Mouse (Mus musculus): ENCODE measurements around the gene Fam166a. TPM values are rescaled to one million over a fixed set of nuclear protein-coding genes. Genes with fewer than 3 reads are reported as not detected.
A peak's percentile ranks its signal among the peaks of the same experiment; 100 is the strongest.

The Fam166a gene
- polyA plus RNA-seq, 1 experiment from 2014 or later, result not detected

DNA sequence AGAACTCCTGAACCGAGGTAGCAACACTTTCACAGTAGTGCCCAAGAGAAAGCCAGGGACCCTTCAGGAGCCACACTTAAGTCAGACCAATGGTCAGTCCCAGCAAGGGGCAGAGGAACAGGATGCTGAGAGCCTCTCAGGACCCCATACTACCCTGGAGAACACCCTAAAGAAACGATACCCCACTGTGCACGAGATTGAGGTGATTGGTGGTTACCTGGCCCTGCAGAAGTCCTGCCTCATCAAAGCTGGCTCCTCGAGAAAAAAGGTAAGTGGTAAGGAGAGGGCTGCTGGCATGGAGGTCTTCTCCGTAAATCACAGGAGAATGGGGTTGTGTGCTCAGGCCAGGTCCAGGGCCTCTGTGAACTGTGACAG lies 45.7 kb downstream of the Fam166a start:
- Histone ChIP-seq H3K27me3 (ENCODE audit: control insufficient read depth, insufficient read depth, low read length) (no peaks in the 10 kb centered on the region), H3K27ac (replicated peaks) (peak overlapping the region; percentile 92), H3K36me3 (ENCODE audit: control insufficient read depth, insufficient read depth, low read length) (no peaks in the 10 kb centered on the region; the same call in 1 of the 2 replicates), H3K4me1 (replicated peaks; ENCODE audit: control insufficient read depth, insufficient read depth) (peaks cover 6% of the 10 kb centered on the region), H3K4me3 (ENCODE audit: low read depth, low read length) (peak overlapping the region; percentile 84), H3K9ac (ENCODE audit: low read length) (peak overlapping the region; percentile 83), H3K4me2 (replicated peaks; ENCODE audit: low read depth) (peak overlapping the region; percentile 98), H3K9me3 (ENCODE audit: control insufficient read depth, low read length) (no peaks in the 10 kb centered on the region)
- no peak for DNase-seq (ENCODE audit: low spot score)
- WGBS, result 61% methylated on average over 5 of the region's 5 CpGs
- no peak for ATAC-seq (ENCODE audit: low FRiP score, low TSS enrichment)
- TF ChIP-seq CTCF (IDR thresholded peaks at IDR 0.05; ENCODE audit: low read depth) (no peak), EP300 (optimal IDR thresholded peaks at IDR 0.05) (no peak)

DNA sequence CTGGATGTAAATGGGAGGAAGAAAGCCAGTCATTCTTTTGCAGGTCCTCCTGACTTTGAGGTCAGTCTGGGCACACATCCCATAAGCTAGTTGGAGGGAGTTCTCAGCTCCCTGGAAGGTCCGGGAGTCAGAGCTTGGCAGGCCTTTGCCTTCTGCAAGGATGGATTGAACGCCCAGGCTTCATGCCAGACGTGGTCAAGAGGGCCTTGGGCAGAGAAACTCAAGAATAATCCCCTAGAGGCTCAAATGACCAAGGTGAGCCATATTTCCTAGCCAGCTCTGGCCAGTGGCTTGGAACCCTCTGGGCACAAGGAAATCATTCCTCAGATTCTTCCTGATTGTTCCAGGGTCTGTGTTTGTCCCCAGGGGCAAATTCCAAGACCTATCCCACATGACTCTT lies 46.3 kb downstream of the Fam166a start:
- ATAC-seq (ENCODE audit: low FRiP score, low TSS enrichment), result no peak
- WGBS, result 51% methylated on average over 3 of the region's 3 CpGs
- Histone ChIP-seq H3K4me3 (ENCODE audit: low read depth, low read length) (peak overlapping the region; percentile 84), H3K9me3 (ENCODE audit: control insufficient read depth, low read length) (no peaks in the 10 kb centered on the region), H3K4me1 (replicated peaks; ENCODE audit: control insufficient read depth, insufficient read depth) (peaks cover 6% of the 10 kb centered on the region), H3K4me2 (replicated peaks; ENCODE audit: low read depth) (peak overlapping the region; percentile 98), H3K27me3 (ENCODE audit: control insufficient read depth, insufficient read depth, low read length) (no peaks in the 10 kb centered on the region), H3K9ac (ENCODE audit: low read length) (peak overlapping the region; percentile 83; the same call in 1 of the 2 replicates), H3K27ac (replicated peaks) (peak overlapping the region; percentile 92), H3K36me3 (ENCODE audit: control insufficient read depth, insufficient read depth, low read length) (no peaks in the 10 kb centered on the region; the same call in 1 of the 2 replicates)
- TF ChIP-seq EP300 (optimal IDR thresholded peaks at IDR 0.05) (no peak), CTCF (IDR thresholded peaks at IDR 0.05; ENCODE audit: low read depth) (no peak)
- peak; percentile 37 for DNase-seq (ENCODE audit: low spot score)

DNA sequence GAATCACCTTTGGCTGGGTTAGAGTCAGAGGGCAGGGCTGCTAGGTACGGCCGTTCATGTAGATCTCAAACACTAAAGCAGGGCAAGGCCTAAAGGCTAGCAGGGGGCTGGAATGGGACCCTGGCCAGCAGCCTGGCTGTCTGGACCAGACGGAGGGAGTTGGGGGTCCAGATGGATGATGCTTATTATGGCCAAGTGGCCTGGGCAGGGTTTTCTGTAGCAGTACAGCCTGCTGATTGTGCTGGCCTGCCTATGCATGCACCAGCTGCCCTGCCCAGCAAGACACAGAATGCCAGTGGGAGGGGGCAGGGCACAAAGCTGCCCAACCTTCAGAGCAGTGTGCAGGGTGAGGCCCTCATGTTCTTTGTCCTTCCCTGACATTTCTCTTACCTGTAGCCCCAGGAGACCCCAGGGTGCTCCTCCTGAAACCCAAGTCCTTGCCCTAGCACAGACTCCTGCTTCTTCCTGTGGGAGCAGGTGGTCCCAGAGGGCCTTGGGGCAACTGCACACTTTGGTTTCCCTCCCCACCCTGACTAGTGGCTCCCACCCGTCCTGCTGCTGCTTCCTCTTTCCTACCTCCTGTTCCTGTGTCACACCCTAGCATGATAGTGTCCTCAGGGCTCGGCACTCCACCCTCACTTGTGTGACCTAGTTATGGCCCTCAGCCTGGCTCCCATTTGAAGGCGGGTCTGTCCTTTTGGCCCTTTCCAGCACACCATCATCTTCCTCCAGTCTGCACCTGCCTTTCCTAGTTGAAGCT lies 47.5 kb downstream of the Fam166a start:
- DNase-seq (ENCODE audit: low spot score) (peak; percentile 81), ATAC-seq (ENCODE audit: low FRiP score, low TSS enrichment) (peak; percentile 58)
- 45% methylated on average over 6 of the region's 6 CpGs for WGBS
- Histone ChIP-seq H3K4me2 (replicated peaks; ENCODE audit: low read depth) (peak overlapping the region; percentile 98), H3K4me3 (ENCODE audit: low read depth, low read length) (peak overlapping the region; percentile 23), H3K27me3 (ENCODE audit: control insufficient read depth, insufficient read depth, low read length) (no peaks in the 10 kb centered on the region), H3K9ac (ENCODE audit: low read length) (peak overlapping the region; percentile 83), H3K27ac (replicated peaks) (peak overlapping the region; percentile 92), H3K9me3 (ENCODE audit: control insufficient read depth, low read length) (no peaks in the 10 kb centered on the region), H3K4me1 (replicated peaks; ENCODE audit: control insufficient read depth, insufficient read depth) (peaks cover 6% of the 10 kb centered on the region), H3K36me3 (ENCODE audit: control insufficient read depth, insufficient read depth, low read length) (no peaks in the 10 kb centered on the region; the same call in 1 of the 2 replicates)
- TF ChIP-seq EP300 (optimal IDR thresholded peaks at IDR 0.05) (no peak), CTCF (IDR thresholded peaks at IDR 0.05; ENCODE audit: low read depth) (no peak)

DNA sequence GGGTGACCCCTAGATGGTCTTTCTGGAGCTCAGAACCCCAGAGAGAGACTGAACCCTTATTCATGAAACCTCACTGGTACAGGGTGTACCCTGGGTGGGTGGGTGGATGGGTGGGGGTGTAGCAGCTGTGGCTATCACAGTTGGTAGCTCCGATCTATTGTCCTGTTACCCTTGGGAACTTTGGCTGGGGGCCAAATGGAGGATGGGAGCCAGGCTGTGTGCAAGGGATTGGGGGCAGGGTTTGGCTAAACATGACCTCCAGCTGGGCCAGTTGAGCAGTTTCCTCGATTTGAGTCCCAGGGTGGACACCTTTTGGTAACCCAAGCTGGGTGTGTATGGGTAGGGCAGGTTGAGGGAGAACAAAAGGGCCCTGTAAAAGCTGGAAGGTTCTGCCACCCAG lies 48.2 kb downstream of the Fam166a start:
- peak; percentile 25 for ATAC-seq (ENCODE audit: low FRiP score, low TSS enrichment)

DNA sequence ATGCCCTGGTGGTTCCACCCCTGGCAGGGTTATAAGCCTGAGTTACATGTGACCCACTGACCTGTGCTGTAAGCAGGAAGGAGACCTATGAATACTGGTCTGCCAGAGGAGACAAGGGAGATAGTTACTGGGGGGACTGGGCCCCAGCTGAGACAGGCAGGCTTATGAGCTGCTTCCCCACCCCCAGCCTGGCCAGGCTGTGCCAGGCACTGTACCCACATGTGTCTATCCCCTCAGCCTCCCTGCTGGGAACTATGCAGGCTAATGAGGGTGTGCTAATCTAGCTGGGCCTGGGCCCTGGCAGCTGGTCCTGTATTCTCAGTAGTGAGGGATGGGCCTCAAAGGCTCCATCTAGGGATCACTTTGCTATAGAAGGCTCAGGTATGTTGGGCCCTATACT lies 48.7 kb downstream of the Fam166a start:
- DNase-seq (ENCODE audit: low spot score), result no peak
- H3K4me3 ChIP-seq (ENCODE audit: low read depth, low read length), result peak overlapping the region; percentile 23; the same call in 1 of the 2 replicates
- H3K27me3 ChIP-seq (ENCODE audit: control insufficient read depth, insufficient read depth, low read length), result no peaks in the 10 kb centered on the region
- peak overlapping the region; percentile 92 for H3K27ac ChIP-seq (replicated peaks)
- H3K9ac ChIP-seq (ENCODE audit: low read length), result peak overlapping the region; percentile 13; the same call in 1 of the 2 replicates
- ATAC-seq (ENCODE audit: low FRiP score, low TSS enrichment), result no peak
- TF ChIP-seq EP300 (optimal IDR thresholded peaks at IDR 0.05), result no peak
- no peak for TF ChIP-seq CTCF (IDR thresholded peaks at IDR 0.05; ENCODE audit: low read depth)
- H3K4me2 ChIP-seq (replicated peaks; ENCODE audit: low read depth), result peak overlapping the region; percentile 98
- H3K9me3 ChIP-seq (ENCODE audit: control insufficient read depth, low read length), result no peaks in the 10 kb centered on the region
- H3K4me1 ChIP-seq (replicated peaks; ENCODE audit: control insufficient read depth, insufficient read depth), result peaks cover 11% of the 10 kb centered on the region
- no peaks in the 10 kb centered on the region; the same call in 1 of the 2 replicates for H3K36me3 ChIP-seq (ENCODE audit: control insufficient read depth, insufficient read depth, low read length)

More for the DNA sequence above, 48.2 kb downstream of the Fam166a start:
- TF ChIP-seq CTCF (IDR thresholded peaks at IDR 0.05; ENCODE audit: low read depth), result no peak
- no peak for TF ChIP-seq EP300 (optimal IDR thresholded peaks at IDR 0.05)
- Histone ChIP-seq H3K9ac (ENCODE audit: low read length) (peak overlapping the region; percentile 83; the same call in 1 of the 2 replicates), H3K4me3 (ENCODE audit: low read depth, low read length) (peak overlapping the region; percentile 23), H3K27ac (replicated peaks) (peak overlapping the region; percentile 92), H3K4me1 (replicated peaks; ENCODE audit: control insufficient read depth, insufficient read depth) (peaks cover 11% of the 10 kb centered on the region), H3K4me2 (replicated peaks; ENCODE audit: low read depth) (peak overlapping the region; percentile 98), H3K36me3 (ENCODE audit: control insufficient read depth, insufficient read depth, low read length) (no peaks in the 10 kb centered on the region; the same call in 1 of the 2 replicates), H3K27me3 (ENCODE audit: control insufficient read depth, insufficient read depth, low read length) (no peaks in the 10 kb centered on the region), H3K9me3 (ENCODE audit: control insufficient read depth, low read length) (no peaks in the 10 kb centered on the region)
- DNase-seq (ENCODE audit: low spot score), result peak; percentile 83
- WGBS, result 16% methylated on average over 2 of the region's 2 CpGs

All from stomach, postnatal 0 days (tissue).